Comparison of ENCODE assay signal across 8 mouse cellular contexts in the genomic region with DNA sequence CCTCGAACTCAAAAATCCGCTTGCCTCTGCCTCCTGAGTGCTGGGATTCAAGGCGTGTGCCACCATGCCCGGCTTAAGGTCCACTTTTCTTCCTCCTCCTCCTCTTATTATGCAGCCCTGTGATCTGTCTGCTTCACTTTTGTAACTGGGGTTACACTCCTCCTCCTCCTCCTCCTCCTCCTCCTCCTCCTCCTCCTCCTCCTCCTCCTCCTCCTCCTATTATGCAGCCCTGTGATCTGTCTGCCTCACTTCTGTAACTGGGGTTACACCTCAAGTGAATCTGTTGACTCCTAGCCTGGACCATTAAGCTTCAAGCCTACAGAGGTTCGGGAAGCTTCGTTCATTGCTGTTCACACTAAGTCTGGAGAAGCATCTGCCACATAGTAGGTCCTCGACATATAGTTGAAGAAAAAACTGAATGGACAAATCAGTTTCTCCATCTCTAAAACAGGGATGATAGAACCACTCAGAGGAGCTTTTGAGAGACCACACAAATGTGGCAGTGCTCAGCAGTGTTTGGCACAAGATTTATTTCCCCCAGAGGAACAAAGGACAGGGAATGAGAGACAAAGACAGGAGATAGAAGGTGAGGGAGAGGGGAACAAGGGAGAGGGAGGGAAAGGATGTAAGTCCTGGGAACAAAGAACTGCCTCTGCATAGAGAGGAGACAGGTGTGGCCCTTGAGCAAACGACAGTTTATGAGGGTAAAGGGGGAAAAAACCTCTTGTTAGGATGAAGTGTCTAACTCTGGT. TPM values are rescaled to one million over a fixed set of nuclear protein-coding genes. Genes with fewer than 3 reads are reported as not detected.
DNase-seq lines count a peak whose midpoint lies in the region; TF ChIP-seq lines count a peak whose summit lies in the region.

No protein-coding gene starts in this region.

- no peak for TF ChIP-seq CTCF in ES-Bruce4 (IDR thresholded peaks at IDR 0.05; ENCODE audit: low read depth, low read length)

- peak; percentile 58 for DNase-seq in heart, adult 11 months
- no peak for DNase-seq in heart, postnatal 4 days
- no peak for DNase-seq in hindbrain, embryonic 10.5 days (ENCODE audit: low spot score)
- peak; percentile 50 for DNase-seq in mesoderm, embryonic 11.5 days (ENCODE audit: low read depth, low spot score)
- no peak for DNase-seq in right cerebral cortex, postnatal 36 days (ENCODE audit: low spot score in 2 of 2)
- no peak for DNase-seq in spleen, adult 12 weeks (ENCODE audit: low spot score)
- no peak for DNase-seq in cerebellum, adult 8-10 months

- TF ChIP-seq POLR2A in ES-Bruce4 (IDR thresholded peaks at IDR 0.05; ENCODE audit: insufficient read depth, low read length): no peak

- peak overlapping the region; percentile 84 for H3K4me3 ChIP-seq in ES-Bruce4 (ENCODE audit: low read depth, low read length)
- peak overlapping the region; percentile 76; the same call in 1 of the 2 replicates for H3K4me3 ChIP-seq in hindbrain, embryonic 10.5 days

- peaks cover 2% of the 10 kb centered on the region for H3K4me1 ChIP-seq in ES-Bruce4 (ENCODE audit: control insufficient read depth, insufficient read depth, low read length)
- H3K4me1 ChIP-seq in hindbrain, embryonic 10.5 days (replicated peaks): peaks cover 43% of the 10 kb centered on the region

- TF ChIP-seq EP300 in ES-Bruce4 (IDR thresholded peaks at IDR 0.05; ENCODE audit: insufficient read depth, low read depth, low read length): no peak

- H3K36me3 ChIP-seq in ES-Bruce4 (ENCODE audit: control insufficient read depth, insufficient read depth, low read length, poor library complexity, severe bottlenecking): peaks cover 62% of the 10 kb centered on the region
- peaks cover 73% of the 10 kb centered on the region for H3K36me3 ChIP-seq in hindbrain, embryonic 10.5 days

- peak overlapping the region; percentile 93 for H3K27ac ChIP-seq in ES-Bruce4 (ENCODE audit: insufficient read depth, low read length)
- peak overlapping the region; percentile 99 for H3K27ac ChIP-seq in hindbrain, embryonic 10.5 days

- no peaks in the 10 kb centered on the region for H3K9me3 ChIP-seq in ES-Bruce4 (replicated peaks; ENCODE audit: control insufficient read depth, insufficient read depth, low read length, poor library complexity, severe bottlenecking)
- no peaks in the 10 kb centered on the region for H3K9me3 ChIP-seq in hindbrain, embryonic 10.5 days

- H3K27me3 ChIP-seq in ES-Bruce4 (ENCODE audit: control insufficient read depth, insufficient read depth, low read length, poor library complexity, severe bottlenecking): no peaks in the 10 kb centered on the region
- H3K27me3 ChIP-seq in hindbrain, embryonic 10.5 days (ENCODE audit: insufficient read depth, poor library complexity, severe bottlenecking): no peaks in the 10 kb centered on the region

- WGBS in hindbrain, embryonic 10.5 days: 22% methylated on average over 8 of the region's 8 CpGs

- H3K9ac ChIP-seq in ES-Bruce4 (ENCODE audit: low read depth, poor library complexity, severe bottlenecking): peak overlapping the region; percentile 76

RNA-seq across cellular contexts. Expression of a gene that starts 1.0 kb away (rescaled TPM):
- 100 to 1,000 TPM; 905 to 908 TPM for total RNA-seq in heart, postnatal 4 days (2021)
- 2,423 and 2,841 TPM in 2 replicates for polyA plus RNA-seq in ES-Bruce4 (2011; ENCODE audit: insufficient read depth, insufficient read length, low read depth, missing spikeins)
- 573 and 635 TPM in 2 replicates for polyA plus RNA-seq in hindbrain, embryonic 10.5 days (2016; fragmentation: Nextera tagmentation; extraction: Ambion mirVana)

RNA-seq across cellular contexts. Expression of a gene that starts 12.5 kb away (rescaled TPM):
- 10 to 100 TPM; 71.5 to 81.9 TPM for total RNA-seq in heart, postnatal 4 days (2021)
- polyA plus RNA-seq in ES-Bruce4 (2011; ENCODE audit: insufficient read depth, insufficient read length, low read depth, missing spikeins): 330 and 346 TPM in 2 replicates
- 364 and 477 TPM in 2 replicates for polyA plus RNA-seq in hindbrain, embryonic 10.5 days (2016; fragmentation: Nextera tagmentation; extraction: Ambion mirVana)

Comparison
In these comparisons a context has a peak if more than half of its experiments do, and no peak if none do; other contexts are left out.
1. DNase-seq: peak in heart, adult 11 months (single experiment) and mesoderm, embryonic 11.5 days (single experiment); none in heart, postnatal 4 days (single experiment), hindbrain, embryonic 10.5 days (single experiment), right cerebral cortex, postnatal 36 days (0 of 2), spleen, adult 12 weeks (single experiment) and cerebellum, adult 8-10 months (single experiment).